In genomic region chr6:84964729-84965415, GRCm38 (mm10) we compare ENCODE assay signal across 27 mouse cellular contexts.
DNase-seq lines count a peak whose midpoint lies in the region; ATAC-seq and TF ChIP-seq lines count a peak whose summit lies in the region.
"Had no signal": no experiment of that assay in that cellular context is flagged by ENCODE, and none has a peak within 500 bp of the region (broad histone marks: within the 10 kb centered on the region; RNA-seq: fewer than 3 reads in every experiment).

No protein-coding gene starts in this region.

- no peaks in the 10 kb centered on the region for H3K27me3 ChIP-seq in lung, postnatal 0 days (replicated peaks; ENCODE audit: insufficient read depth, low read length)
- H3K27me3 ChIP-seq: heart, embryonic 12.5 days; hindbrain, embryonic 15.5 days; kidney, embryonic 15.5 days; liver, embryonic 15.5 days; neural tube, embryonic 12.5 days had no signal

- H3K4me1 ChIP-seq in lung, postnatal 0 days (ENCODE audit: insufficient read depth, low read depth, low read length), result no peaks in the 10 kb centered on the region
- H3K4me1 ChIP-seq: heart, embryonic 12.5 days; kidney, embryonic 15.5 days; liver, embryonic 15.5 days; neural tube, embryonic 12.5 days had no signal

- H3K9me3 ChIP-seq in lung, postnatal 0 days (ENCODE audit: low read length), result no peaks in the 10 kb centered on the region
- H3K9me3 ChIP-seq: heart, embryonic 12.5 days; hindbrain, embryonic 15.5 days; kidney, embryonic 15.5 days; liver, embryonic 15.5 days; neural tube, embryonic 12.5 days had no signal

- WGBS in lung, postnatal 0 days, result 56% methylated on average over 5 of the region's 5 CpGs

- peak; percentile 11 for DNase-seq in cerebellum, adult 8-10 months
- peak; percentile 67 for DNase-seq in lung, postnatal 0 days (ENCODE audit: low spot score)
- no peak for DNase-seq in lung, postnatal 25 days (ENCODE audit: low spot score)
- peak; percentile 29 for DNase-seq in brain, embryonic 14.5 days (ENCODE audit: low read depth)
- peak; percentile 19 for DNase-seq in telencephalon, adult 2 months (ENCODE audit: low read depth, low spot score)
- no peak for DNase-seq in spleen, postnatal 14 days (ENCODE audit: low spot score in 2 of 2)
- DNase-seq in gastrocnemius, adult 18-20 months (ENCODE audit: low spot score), result no peak
- DNase-seq: adrenal gland, postnatal 10 days; embryo, embryonic 11 days; gastrocnemius, adult 2 months; gastrocnemius, postnatal 36 days; heart, adult 2 months; kidney, adult 18-20 months; kidney, postnatal 25 days; lung, embryonic 14.5 days; lung, postnatal 36 days; thymus, postnatal 25 days had no signal

- no peak overlapping the region for H3K9ac ChIP-seq in lung, postnatal 0 days (replicated peaks; ENCODE audit: low read depth)
- H3K9ac ChIP-seq: heart, embryonic 12.5 days; hindbrain, embryonic 15.5 days; kidney, embryonic 15.5 days; liver, embryonic 15.5 days; lung, embryonic 14.5 days; neural tube, embryonic 12.5 days had no signal

- H3K4me2 ChIP-seq in lung, postnatal 0 days (replicated peaks; ENCODE audit: low read depth, low read length), result no peak overlapping the region
- H3K4me2 ChIP-seq: heart, embryonic 12.5 days; hindbrain, embryonic 15.5 days; kidney, embryonic 15.5 days; liver, embryonic 15.5 days; lung, embryonic 14.5 days; midbrain, embryonic 11.5 days; neural tube, embryonic 12.5 days had no signal

- TF ChIP-seq POLR2A in brain, embryonic 14.5 days (IDR thresholded peaks at IDR 0.05; ENCODE audit: borderline replicate concordance, extremely low read depth, insufficient read depth, insufficient read length, poor library complexity, severe bottlenecking), result no peak

- H3K36me3 ChIP-seq in lung, postnatal 0 days (ENCODE audit: insufficient read depth, low read length), result no peaks in the 10 kb centered on the region
- H3K36me3 ChIP-seq: heart, embryonic 12.5 days; hindbrain, embryonic 15.5 days; kidney, embryonic 15.5 days; liver, embryonic 15.5 days; neural tube, embryonic 12.5 days had no signal

- no peak for TF ChIP-seq CTCF in lung, postnatal 0 days (IDR thresholded peaks at IDR 0.05)
- TF ChIP-seq CTCF in brain, embryonic 14.5 days (IDR thresholded peaks at IDR 0.05; ENCODE audit: borderline replicate concordance, extremely low read depth, insufficient read depth, insufficient read length), result no peak

- H3K27ac ChIP-seq in lung, postnatal 0 days (ENCODE audit: low read length), result no peak overlapping the region
- H3K27ac ChIP-seq: gastrocnemius, adult 2 months; heart, adult 2 months; hindbrain, embryonic 15.5 days; kidney, embryonic 15.5 days; liver, embryonic 15.5 days; neural tube, embryonic 12.5 days had no signal

- H3K4me3 ChIP-seq in lung, postnatal 0 days (ENCODE audit: low read depth, low read length), result no peak overlapping the region
- H3K4me3 ChIP-seq: erythroblast, embryonic 14.5 days; gastrocnemius, adult 2 months; heart, adult 2 months; heart, embryonic 12.5 days; hindbrain, embryonic 15.5 days; kidney, embryonic 15.5 days; liver, embryonic 15.5 days; neural tube, embryonic 12.5 days had no signal

- no peak for ATAC-seq in cerebellum, adult (ENCODE audit: insufficient number of reproducible peaks, low FRiP score, low TSS enrichment)
- ATAC-seq in lung, postnatal 0 days, result peak; percentile 44; the same call in 1 of the 2 replicates
- ATAC-seq: activated CD4-positive, CD25-positive, alpha-beta regulatory T cell, adult 4 months; midbrain, embryonic 16.5 days had no signal

- TF ChIP-seq EP300 in lung, postnatal 0 days (IDR thresholded peaks at IDR 0.05), result no peak

Comparison
In these comparisons a context has a peak if more than half of its experiments do, and no peak if none do; other contexts are left out.
1. DNase-seq: peak in cerebellum, adult 8-10 months (single experiment), lung, postnatal 0 days (single experiment), brain, embryonic 14.5 days (single experiment) and telencephalon, adult 2 months (single experiment); none in lung, postnatal 25 days (single experiment), spleen, postnatal 14 days (0 of 2) and gastrocnemius, adult 18-20 months (single experiment).